In the genomic region with DNA sequence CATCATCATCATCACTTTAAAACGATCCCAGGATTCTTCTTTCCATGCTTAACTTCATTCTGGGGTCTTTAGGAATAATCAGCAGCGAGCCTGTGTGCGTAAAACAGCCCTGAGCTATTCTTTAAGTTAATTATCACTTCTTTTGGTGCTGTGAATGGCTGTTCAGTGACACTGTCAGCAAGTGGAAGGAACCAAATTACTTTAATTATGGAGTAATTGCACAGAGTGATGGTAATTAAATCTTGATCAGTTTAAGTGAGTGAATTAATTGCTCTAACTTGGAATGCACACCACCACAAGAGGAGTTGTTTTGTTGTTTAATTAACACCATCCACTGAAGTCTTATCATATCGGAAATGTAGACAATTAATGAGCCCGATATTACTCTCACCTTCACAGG, we compare ENCODE assay signal across 27 mouse cellular contexts. TPM values are rescaled to one million over a fixed set of nuclear protein-coding genes. Genes with fewer than 3 reads are reported as not detected.
DNase-seq lines count a peak whose midpoint lies in the region; ATAC-seq and TF ChIP-seq lines count a peak whose summit lies in the region.
"Had no signal": no experiment of that assay in that cellular context is flagged by ENCODE, and none has a peak within 500 bp of the region (broad histone marks: within the 10 kb centered on the region; RNA-seq: fewer than 3 reads in every experiment).

No protein-coding gene starts in this region.

- H3K4me3 ChIP-seq in hindbrain, embryonic 14.5 days (replicated peaks; ENCODE audit: low read length), result no peak overlapping the region
- no peak overlapping the region for H3K4me3 ChIP-seq in hindbrain, embryonic 11.5 days (ENCODE audit: low read depth, low read length)
- no peak overlapping the region for H3K4me3 ChIP-seq in forebrain, embryonic 13.5 days
- no peak overlapping the region for H3K4me3 ChIP-seq in hindbrain, postnatal 0 days (ENCODE audit: low read length)
- H3K4me3 ChIP-seq in lung, postnatal 0 days (ENCODE audit: low read depth, low read length), result no peak overlapping the region
- H3K4me3 ChIP-seq: embryonic facial prominence, embryonic 12.5 days; heart, embryonic 15.5 days; limb, embryonic 12.5 days; midbrain, embryonic 10.5 days had no signal

- H3K27ac ChIP-seq in hindbrain, embryonic 14.5 days, result no peak overlapping the region
- H3K27ac ChIP-seq in hindbrain, embryonic 11.5 days (ENCODE audit: low read depth, low read length), result no peak overlapping the region
- no peak overlapping the region for H3K27ac ChIP-seq in forebrain, embryonic 13.5 days
- H3K27ac ChIP-seq in hindbrain, postnatal 0 days, result no peak overlapping the region
- no peak overlapping the region for H3K27ac ChIP-seq in lung, postnatal 0 days (ENCODE audit: low read length)
- H3K27ac ChIP-seq: embryonic facial prominence, embryonic 12.5 days; heart, embryonic 15.5 days; limb, embryonic 12.5 days; midbrain, embryonic 10.5 days had no signal

- DNase-seq in hindbrain, embryonic 14.5 days (ENCODE audit: low spot score), result no peak
- DNase-seq in hindbrain, embryonic 11.5 days (ENCODE audit: low spot score), result no peak
- peak; percentile 36 for DNase-seq in brain, adult 2 months (ENCODE audit: low read depth, low spot score)
- peak; percentile 6 for DNase-seq in hindbrain, postnatal 0 days (ENCODE audit: low spot score)
- no peak for DNase-seq in lung, postnatal 0 days (ENCODE audit: low spot score)
- no peak for DNase-seq in thymus, postnatal 4 days
- DNase-seq: adrenal gland, postnatal 36 days; cerebellum, adult 18-20 months; cerebellum, postnatal 25 days; gastrocnemius, postnatal 36 days; heart, postnatal 4 days; kidney, adult 9 months; kidney, postnatal 14 days; layer of hippocampus, postnatal 36 days; liver, postnatal 0 days; lung, postnatal 10 days; right cerebral cortex, adult 18-20 months; right cerebral cortex, postnatal 4 days; thymus, postnatal 14 days had no signal

- H3K4me1 ChIP-seq in hindbrain, embryonic 14.5 days (replicated peaks; ENCODE audit: control insufficient read depth, insufficient read depth, low read length), result peaks cover 4% of the 10 kb centered on the region; the same call in 1 of the 2 replicates
- H3K4me1 ChIP-seq in hindbrain, embryonic 11.5 days (replicated peaks; ENCODE audit: control insufficient read depth, insufficient read depth, low read length), result no peaks in the 10 kb centered on the region
- peaks cover 21% of the 10 kb centered on the region for H3K4me1 ChIP-seq in forebrain, embryonic 13.5 days
- 0 out of 2 replicates have a peak, but pooled peaks cover 3% of the 10 kb centered on the region for H3K4me1 ChIP-seq in hindbrain, postnatal 0 days (ENCODE audit: insufficient read depth, low read length)
- H3K4me1 ChIP-seq in lung, postnatal 0 days (ENCODE audit: insufficient read depth, low read depth, low read length), result no peaks in the 10 kb centered on the region

- no peak overlapping the region for H3K9ac ChIP-seq in hindbrain, embryonic 14.5 days
- no peak overlapping the region for H3K9ac ChIP-seq in hindbrain, embryonic 11.5 days (ENCODE audit: low read depth, low read length)
- H3K9ac ChIP-seq in forebrain, embryonic 13.5 days, result no peak overlapping the region
- H3K9ac ChIP-seq in hindbrain, postnatal 0 days (replicated peaks; ENCODE audit: low read length), result no peak overlapping the region
- no peak overlapping the region for H3K9ac ChIP-seq in lung, postnatal 0 days (replicated peaks; ENCODE audit: low read depth)
- H3K9ac ChIP-seq: embryonic facial prominence, embryonic 12.5 days; heart, embryonic 15.5 days; limb, embryonic 12.5 days; liver, postnatal 0 days had no signal

- H3K27me3 ChIP-seq in hindbrain, embryonic 14.5 days (ENCODE audit: control insufficient read depth, insufficient read depth, low read length), result no peaks in the 10 kb centered on the region
- H3K27me3 ChIP-seq in hindbrain, embryonic 11.5 days (ENCODE audit: control insufficient read depth, insufficient read depth, low read length), result no peaks in the 10 kb centered on the region
- H3K27me3 ChIP-seq in forebrain, embryonic 13.5 days, result peaks cover 87% of the 10 kb centered on the region
- no peaks in the 10 kb centered on the region for H3K27me3 ChIP-seq in hindbrain, postnatal 0 days (ENCODE audit: insufficient read depth, low read length)
- no peaks in the 10 kb centered on the region for H3K27me3 ChIP-seq in lung, postnatal 0 days (replicated peaks; ENCODE audit: insufficient read depth, low read length)

- ATAC-seq in hindbrain, embryonic 14.5 days (ENCODE audit: low FRiP score), result peak; percentile 53
- ATAC-seq in hindbrain, embryonic 11.5 days (ENCODE audit: low FRiP score), result no peak
- ATAC-seq in forebrain, embryonic 13.5 days, result peak; percentile 93
- peak; percentile 49; the same call in 1 of the 2 replicates for ATAC-seq in hindbrain, postnatal 0 days
- ATAC-seq in lung, postnatal 0 days, result no peak
- ATAC-seq: intestine, embryonic 16.5 days; liver, postnatal 0 days; Patski had no signal

- H3K36me3 ChIP-seq in hindbrain, embryonic 14.5 days (replicated peaks; ENCODE audit: control insufficient read depth, insufficient read depth), result no peaks in the 10 kb centered on the region
- H3K36me3 ChIP-seq in hindbrain, embryonic 11.5 days (ENCODE audit: control insufficient read depth, insufficient read depth, low read length), result no peaks in the 10 kb centered on the region
- H3K36me3 ChIP-seq in forebrain, embryonic 13.5 days (ENCODE audit: poor library complexity, severe bottlenecking), result no peaks in the 10 kb centered on the region
- no peaks in the 10 kb centered on the region for H3K36me3 ChIP-seq in hindbrain, postnatal 0 days (ENCODE audit: insufficient read depth, low read length)
- no peaks in the 10 kb centered on the region for H3K36me3 ChIP-seq in lung, postnatal 0 days (ENCODE audit: insufficient read depth, low read length)
- H3K36me3 ChIP-seq: embryonic facial prominence, embryonic 12.5 days; heart, embryonic 15.5 days; limb, embryonic 12.5 days; midbrain, embryonic 10.5 days had no signal

- no peaks in the 10 kb centered on the region for H3K9me3 ChIP-seq in hindbrain, embryonic 14.5 days (ENCODE audit: control insufficient read depth, low read length)
- no peaks in the 10 kb centered on the region for H3K9me3 ChIP-seq in hindbrain, embryonic 11.5 days (ENCODE audit: control insufficient read depth, low read length)
- no peaks in the 10 kb centered on the region for H3K9me3 ChIP-seq in forebrain, embryonic 13.5 days (replicated peaks)
- H3K9me3 ChIP-seq in hindbrain, postnatal 0 days (ENCODE audit: low read length), result no peaks in the 10 kb centered on the region
- H3K9me3 ChIP-seq in lung, postnatal 0 days (ENCODE audit: low read length), result no peaks in the 10 kb centered on the region
- H3K9me3 ChIP-seq: embryonic facial prominence, embryonic 12.5 days; heart, embryonic 15.5 days; limb, embryonic 12.5 days; midbrain, embryonic 10.5 days had no signal

- H3K4me2 ChIP-seq in hindbrain, embryonic 14.5 days (replicated peaks), result no peak overlapping the region
- no peak overlapping the region for H3K4me2 ChIP-seq in hindbrain, embryonic 11.5 days (replicated peaks; ENCODE audit: low read depth, low read length)
- no peak overlapping the region for H3K4me2 ChIP-seq in forebrain, embryonic 13.5 days
- no peak overlapping the region for H3K4me2 ChIP-seq in hindbrain, postnatal 0 days (ENCODE audit: low read depth, low read length)
- no peak overlapping the region for H3K4me2 ChIP-seq in lung, postnatal 0 days (replicated peaks; ENCODE audit: low read depth, low read length)
- H3K4me2 ChIP-seq: embryonic facial prominence, embryonic 12.5 days; heart, embryonic 15.5 days; limb, embryonic 12.5 days; liver, embryonic 11.5 days had no signal

- TF ChIP-seq EP300 in lung, postnatal 0 days (IDR thresholded peaks at IDR 0.05), result no peak

- WGBS in hindbrain, embryonic 14.5 days, result 65% methylated on average over 5 of the region's 5 CpGs
- 80% methylated on average over 5 of the region's 5 CpGs for WGBS in hindbrain, embryonic 11.5 days
- WGBS in forebrain, embryonic 13.5 days, result 14% methylated on average over 5 of the region's 5 CpGs
- WGBS in hindbrain, postnatal 0 days, result 58% methylated on average over 5 of the region's 5 CpGs
- 79% methylated on average over 5 of the region's 5 CpGs for WGBS in lung, postnatal 0 days

- no peak for TF ChIP-seq CTCF in hindbrain, postnatal 0 days (IDR thresholded peaks at IDR 0.05; ENCODE audit: low read depth)
- TF ChIP-seq CTCF in lung, postnatal 0 days (IDR thresholded peaks at IDR 0.05), result no peak

RNA-seq across cellular contexts. Expression of a gene that starts 27.3 kb away (rescaled TPM):
- 20.4 TPM in 2 replicates for polyA plus RNA-seq in hindbrain, embryonic 14.5 days (2014; fragmentation: Nextera tagmentation; extraction: Ambion mirVana)
- 23.3 and 24.6 TPM in 2 replicates for polyA plus RNA-seq in hindbrain, embryonic 11.5 days (2014; fragmentation: Nextera tagmentation; extraction: Ambion mirVana)
- polyA plus RNA-seq in forebrain, embryonic 13.5 days (2015; fragmentation: Nextera tagmentation; extraction: Ambion mirVana), result 16.5 and 18.4 TPM in 2 replicates
- 13.1 and 16.6 TPM in 2 replicates for total RNA-seq in hindbrain, postnatal 0 days (2014; rRNA removed)
- 11.0 and 11.4 TPM in 2 replicates for polyA plus RNA-seq in hindbrain, postnatal 0 days (2015; fragmentation: Nextera tagmentation; extraction: Ambion mirVana)
- 10.0 and 13.9 TPM in 2 replicates for polyA plus RNA-seq in lung, postnatal 0 days (2015; fragmentation: Nextera tagmentation; extraction: Ambion mirVana)

Comparison
In these comparisons a context has a peak if more than half of its experiments do, and no peak if none do; other contexts are left out.
1. ATAC-seq: peak in hindbrain, embryonic 14.5 days (single experiment), forebrain, embryonic 13.5 days (single experiment) and hindbrain, postnatal 0 days (single experiment); none in hindbrain, embryonic 11.5 days (single experiment) and lung, postnatal 0 days (single experiment).
2. DNase-seq: peak in brain, adult 2 months (single experiment) and hindbrain, postnatal 0 days (single experiment); none in hindbrain, embryonic 14.5 days (single experiment), hindbrain, embryonic 11.5 days (single experiment), lung, postnatal 0 days (single experiment) and thymus, postnatal 4 days (single experiment).